Mouse (Mus musculus): ENCODE data around the gene Kcns3. TPM values are rescaled to one million over a fixed set of nuclear protein-coding genes. Genes with fewer than 3 reads are reported as not detected.

Gene Kcns3
- total and polyA plus RNA-seq, 3 experiments = not detected

- Histone ChIP-seq H3K4me3 (replicated peaks in 1 of 3; ENCODE audit: low read depth in 2 of 3, low read length in 2 of 3, poor library complexity in 1 of 3) (no peak overlapping the region), H3K4me1 (ENCODE audit: control insufficient read depth in 1 of 2, insufficient read depth in 2 of 2) (no peaks in the 10 kb centered on the region), H3K9ac (ENCODE audit: insufficient read depth, low read depth) (no peak overlapping the region), H3K27me3 (replicated peaks) (no peaks in the 10 kb centered on the region), H3K9me3 (replicated peaks; ENCODE audit: low read length) (no peaks in the 10 kb centered on the region), H3K4me2 (ENCODE audit: insufficient read depth, low read depth, poor library complexity, severe bottlenecking) (no peak overlapping the region), H3K36me3 (replicated peaks in 1 of 2; ENCODE audit: control insufficient read depth in 1 of 2, insufficient read depth in 1 of 2, low read length in 1 of 2) (no peaks in the 10 kb centered on the region), H3K79me2 (replicated peaks; ENCODE audit: control insufficient read depth, extremely low read depth, insufficient read depth, poor library complexity, severe bottlenecking) (no peaks in the 10 kb centered on the region), H3K27ac (ENCODE audit: insufficient read depth, low read depth) (no peak overlapping the region)
- TF ChIP-seq ZC3H11A (IDR thresholded peaks at IDR 0.05; ENCODE audit: low read depth, low read length) = no peak
- no peak for TF ChIP-seq MAZ (IDR thresholded peaks at IDR 0.05; ENCODE audit: low read depth, low read length)
- no peak for TF ChIP-seq POLR2A (IDR thresholded peaks at IDR 0.05; ENCODE audit: low read depth, low read length)
- no peak for TF ChIP-seq PAX5 (IDR thresholded peaks at IDR 0.05; ENCODE audit: low read length)
- no peak for TF ChIP-seq MEF2A (IDR thresholded peaks at IDR 0.05; ENCODE audit: borderline replicate concordance, low read depth, low read length)
- no peak for TF ChIP-seq CTCF (conservative IDR thresholded peaks at IDR 0.05 in 1 of 2, IDR thresholded peaks at IDR 0.05 in 1 of 2; ENCODE audit: low read depth in 2 of 2, low read length in 2 of 2)
- no peak for TF ChIP-seq NELFE (IDR thresholded peaks at IDR 0.05; ENCODE audit: low read depth, low read length)
- TF ChIP-seq SMC3 (IDR thresholded peaks at IDR 0.05; ENCODE audit: low read depth, low read length) = no peak
- no peak for TF ChIP-seq ELF1 (IDR thresholded peaks at IDR 0.05; ENCODE audit: low read depth, low read length)
- no peak for TF ChIP-seq NRF1 (IDR thresholded peaks at IDR 0.05; ENCODE audit: low read depth, low read length)
- no peak for TF ChIP-seq EP300 (IDR thresholded peaks at IDR 0.05; ENCODE audit: low read length)
- no peak for TF ChIP-seq CHD1 (IDR thresholded peaks at IDR 0.05; ENCODE audit: low read depth, low read length)
- no peak for TF ChIP-seq POLR2AphosphoS2 (IDR thresholded peaks at IDR 0.05; ENCODE audit: low read depth, low read length)
- no peak for TF ChIP-seq USF2 (conservative IDR thresholded peaks at IDR 0.05; ENCODE audit: low read depth, low read length)
- no peak for TF ChIP-seq SIN3A (IDR thresholded peaks at IDR 0.05; ENCODE audit: low read length)
- TF ChIP-seq CHD2 (IDR thresholded peaks at IDR 0.05; ENCODE audit: low read length) = no peak
- no peak for TF ChIP-seq IRF4 (IDR thresholded peaks at IDR 0.05; ENCODE audit: low read depth, low read length)
- no peak for TF ChIP-seq TBP (conservative IDR thresholded peaks at IDR 0.05; ENCODE audit: low read depth, low read length)
- TF ChIP-seq GABPA (IDR thresholded peaks at IDR 0.05; ENCODE audit: insufficient replicate concordance, low read depth, low read length) = no peak
- no peak for TF ChIP-seq UBTF (IDR thresholded peaks at IDR 0.05; ENCODE audit: low read depth, low read length)
- no peak for DNase-seq (ENCODE audit: extremely low read depth)
- in situ Hi-C loops (cut with MboI; ENCODE audit: low pct_ligation_motif_present, low pct_unique_long_range_greater_than_20kb, low sequenced_read_pairs) (no loop called here), dilution Hi-C loops (cut with MboI; ENCODE audit: extremely low pct_ligation_motif_present, extremely low pct_unique_long_range_greater_than_20kb, low sequenced_read_pairs) (no loop called here)
Measured at GRCm38 (mm10) chr12:11129188-11129587, 21.7 kb downstream of the Kcns3 start.

GRCm38 (mm10) chr12:11126186-11126759, 24.6 kb downstream of the Kcns3 start:
- in situ Hi-C loops (cut with MboI; ENCODE audit: low pct_ligation_motif_present, low pct_unique_long_range_greater_than_20kb, low sequenced_read_pairs) = no loop called here
- no peak for DNase-seq (ENCODE audit: extremely low read depth)
- H3K36me3 ChIP-seq (replicated peaks in 1 of 2; ENCODE audit: control insufficient read depth in 1 of 2, insufficient read depth in 1 of 2, low read length in 1 of 2) = no peaks in the 10 kb centered on the region
- no peak overlapping the region for H3K9ac ChIP-seq (ENCODE audit: insufficient read depth, low read depth)
- TF ChIP-seq ETS1 (conservative IDR thresholded peaks at IDR 0.05; ENCODE audit: low read depth, low read length) = no peak
- no peak for TF ChIP-seq MAX (IDR thresholded peaks at IDR 0.05; ENCODE audit: low read length)
- no peaks in the 10 kb centered on the region for H3K4me1 ChIP-seq (ENCODE audit: control insufficient read depth in 1 of 2, insufficient read depth in 2 of 2)
- dilution Hi-C loops (cut with MboI; ENCODE audit: extremely low pct_ligation_motif_present, extremely low pct_unique_long_range_greater_than_20kb, low sequenced_read_pairs) = no loop called here
- H3K4me3 ChIP-seq (replicated peaks in 1 of 3; ENCODE audit: low read depth in 2 of 3, low read length in 2 of 3, poor library complexity in 1 of 3) = no peak overlapping the region
- H3K79me2 ChIP-seq (replicated peaks; ENCODE audit: control insufficient read depth, extremely low read depth, insufficient read depth, poor library complexity, severe bottlenecking) = no peaks in the 10 kb centered on the region
- H3K27me3 ChIP-seq (replicated peaks) = no peaks in the 10 kb centered on the region
- no peak overlapping the region for H3K4me2 ChIP-seq (ENCODE audit: insufficient read depth, low read depth, poor library complexity, severe bottlenecking)
- H3K27ac ChIP-seq (ENCODE audit: insufficient read depth, low read depth) = no peak overlapping the region
- no peaks in the 10 kb centered on the region for H3K9me3 ChIP-seq (replicated peaks; ENCODE audit: low read length)
